Mouse (Mus musculus): ENCODE results near the gene Pip4k2a. TPM values are rescaled to one million over a fixed set of nuclear protein-coding genes. Genes with fewer than 3 reads are reported as not detected.

Pip4k2a gene
- polyA plus RNA-seq, 2 experiments = 15.2 to 16.6 TPM

DNA sequence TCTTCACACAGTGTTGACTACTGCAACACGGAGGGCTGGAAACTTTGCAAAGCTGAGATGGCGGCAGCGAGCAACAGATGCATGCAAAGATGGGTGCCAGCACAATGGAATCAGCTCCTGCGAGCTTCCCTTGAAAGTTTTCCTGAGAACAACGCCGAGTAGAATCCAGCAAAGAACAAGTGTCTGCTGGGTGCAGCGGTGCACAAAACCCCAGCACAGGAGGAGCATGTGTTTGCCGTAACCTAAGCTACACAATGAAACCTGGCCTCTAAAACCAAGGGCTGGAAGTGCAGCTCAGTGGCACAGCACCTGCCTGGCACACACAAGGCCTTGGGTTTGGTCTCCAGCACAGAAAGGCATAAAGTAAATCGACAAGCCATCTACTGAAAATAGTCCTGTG is 39.9 kb downstream of the Pip4k2a start:
- Histone ChIP-seq H3K27ac (no peak overlapping the region), H3K9me3 (ENCODE audit: control insufficient read depth, low read length) (no peaks in the 10 kb centered on the region), H3K36me3 (replicated peaks; ENCODE audit: control insufficient read depth, insufficient read depth, low read depth) (no peaks in the 10 kb centered on the region), H3K4me1 (replicated peaks; ENCODE audit: control insufficient read depth in 2 of 2, insufficient read depth in 2 of 2, low read length in 1 of 2) (peaks cover 48 to 61% of the 10 kb centered on the region in 2 experiments), H3K9ac (replicated peaks) (peak overlapping the region; percentile 27; the same call in 1 of the 2 replicates), H3K27me3 (ENCODE audit: control insufficient read depth, insufficient read depth, low read length) (no peaks in the 10 kb centered on the region), H3K4me3 (ENCODE audit: insufficient read depth in 1 of 2, low read depth in 2 of 2, low read length in 2 of 2) (no peak overlapping the region), H3K4me2 (ENCODE audit: low read depth) (0 out of 2 replicates have a peak overlapping the region, but pooled peaks have one; percentile 11)
- no peak for DNase-seq (ENCODE audit: low read depth in 3 of 3, low spot score in 3 of 3)
- WGBS (ENCODE audit: insufficient replicate concordance) = 69% methylated on average over 9 of the region's 9 CpGs
- ATAC-seq (ENCODE audit: insufficient read depth) = no peak
- TF ChIP-seq CTCF (IDR thresholded peaks at IDR 0.05; ENCODE audit: low read depth) (no peak), EP300 (IDR thresholded peaks at IDR 0.05; ENCODE audit: low read depth) (no peak)

DNA sequence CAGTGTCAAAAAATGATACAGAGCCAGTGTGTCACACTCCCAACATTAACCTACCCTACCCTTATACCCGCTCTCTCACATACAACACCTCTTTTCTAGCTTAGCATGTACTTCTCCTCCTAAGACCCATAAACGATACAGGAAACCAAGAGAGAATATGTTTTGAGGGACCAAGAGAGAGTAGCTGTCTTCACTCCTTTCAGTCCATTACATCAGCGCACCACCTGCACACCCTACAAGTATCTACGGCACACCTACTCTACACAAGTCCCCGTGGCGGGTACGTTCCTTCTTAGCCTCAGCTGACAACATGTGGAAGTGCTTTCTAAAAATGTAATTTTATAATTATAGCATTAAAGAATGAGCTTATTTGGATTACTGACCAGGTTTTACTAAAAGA is 40.5 kb downstream of the Pip4k2a start:
- ATAC-seq (ENCODE audit: insufficient read depth) = no peak
- H3K27me3 ChIP-seq (ENCODE audit: control insufficient read depth, insufficient read depth, low read length) = no peaks in the 10 kb centered on the region
- H3K9me3 ChIP-seq (ENCODE audit: control insufficient read depth, low read length) = no peaks in the 10 kb centered on the region
- H3K4me3 ChIP-seq (ENCODE audit: insufficient read depth in 1 of 2, low read depth in 2 of 2, low read length in 2 of 2) = no peak overlapping the region
- 50% methylated on average over 7 of the region's 7 CpGs for WGBS (ENCODE audit: insufficient replicate concordance)
- H3K4me1 ChIP-seq (replicated peaks; ENCODE audit: control insufficient read depth in 2 of 2, insufficient read depth in 2 of 2, low read length in 1 of 2) = peaks cover 54 to 63% of the 10 kb centered on the region in 2 experiments
- no peaks in the 10 kb centered on the region for H3K36me3 ChIP-seq (replicated peaks; ENCODE audit: control insufficient read depth, insufficient read depth, low read depth)
- DNase-seq (ENCODE audit: low read depth in 3 of 3, low spot score in 3 of 3) = no peak
- H3K9ac ChIP-seq (replicated peaks) = no peak overlapping the region; the same call in 1 of the 2 replicates
- no peak overlapping the region for H3K27ac ChIP-seq
- H3K4me2 ChIP-seq (ENCODE audit: low read depth) = peak overlapping the region; percentile 28; the same call in 1 of the 2 replicates
- no peak for TF ChIP-seq CTCF (IDR thresholded peaks at IDR 0.05; ENCODE audit: low read depth)
- no peak for TF ChIP-seq EP300 (IDR thresholded peaks at IDR 0.05; ENCODE audit: low read depth)

GRCm38 (mm10) chr2:18956945-18957344 is 41.0 kb downstream of the Pip4k2a start:
- H3K9ac ChIP-seq (replicated peaks) = peak overlapping the region; percentile 23
- ATAC-seq (ENCODE audit: insufficient read depth) (peak; percentile 12; the same call in 1 of the 2 replicates), DNase-seq (ENCODE audit: low read depth in 3 of 3, low spot score in 3 of 3) (no peak)
- H3K9me3 ChIP-seq (ENCODE audit: control insufficient read depth, low read length) = no peaks in the 10 kb centered on the region
- H3K4me2 ChIP-seq (ENCODE audit: low read depth) = peak overlapping the region; percentile 28; the same call in 1 of the 2 replicates
- no peak overlapping the region for H3K4me3 ChIP-seq (ENCODE audit: insufficient read depth in 1 of 2, low read depth in 2 of 2, low read length in 2 of 2)
- WGBS (ENCODE audit: insufficient replicate concordance) = 8% methylated on average over 7 of the region's 7 CpGs
- H3K27ac ChIP-seq = no peak overlapping the region; the same call in 1 of the 2 replicates
- peaks cover 59 to 64% of the 10 kb centered on the region in 2 experiments for H3K4me1 ChIP-seq (replicated peaks; ENCODE audit: control insufficient read depth in 2 of 2, insufficient read depth in 2 of 2, low read length in 1 of 2)
- H3K36me3 ChIP-seq (replicated peaks; ENCODE audit: control insufficient read depth, insufficient read depth, low read depth) = no peaks in the 10 kb centered on the region
- no peaks in the 10 kb centered on the region for H3K27me3 ChIP-seq (ENCODE audit: control insufficient read depth, insufficient read depth, low read length)
- TF ChIP-seq CTCF (IDR thresholded peaks at IDR 0.05; ENCODE audit: low read depth) = no peak
- no peak for TF ChIP-seq EP300 (IDR thresholded peaks at IDR 0.05; ENCODE audit: low read depth)

DNA sequence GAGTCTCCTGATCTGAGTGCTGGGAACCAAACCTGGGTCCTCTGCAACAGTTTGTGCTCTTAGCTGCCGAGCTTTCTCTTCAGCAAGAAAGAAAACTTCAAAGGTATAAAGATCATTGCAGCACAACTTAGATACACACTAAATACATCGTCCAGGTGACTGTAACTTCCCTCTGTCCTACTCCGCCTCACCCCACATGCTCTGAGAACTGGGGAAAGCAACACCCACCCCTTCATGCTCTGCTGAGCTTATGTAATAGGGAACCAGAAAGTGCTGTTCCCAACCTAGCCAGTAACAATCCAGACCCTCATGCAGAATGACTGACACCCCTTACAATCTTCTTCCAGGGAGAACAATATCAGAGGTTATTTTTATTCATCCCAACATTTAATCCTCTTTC is 41.5 kb downstream of the Pip4k2a start:
- Histone ChIP-seq H3K4me3 (ENCODE audit: insufficient read depth in 1 of 2, low read depth in 2 of 2, low read length in 2 of 2) (no peak overlapping the region), H3K4me1 (replicated peaks; ENCODE audit: control insufficient read depth in 2 of 2, insufficient read depth in 2 of 2, low read length in 1 of 2) (peaks cover 63 to 67% of the 10 kb centered on the region in 2 experiments), H3K36me3 (replicated peaks; ENCODE audit: control insufficient read depth, insufficient read depth, low read depth) (no peaks in the 10 kb centered on the region), H3K27me3 (ENCODE audit: control insufficient read depth, insufficient read depth, low read length) (no peaks in the 10 kb centered on the region), H3K27ac (no peak overlapping the region), H3K4me2 (ENCODE audit: low read depth) (peak overlapping the region; percentile 28; the same call in 1 of the 2 replicates), H3K9me3 (ENCODE audit: control insufficient read depth, low read length) (no peaks in the 10 kb centered on the region), H3K9ac (replicated peaks) (no peak overlapping the region)
- 48% methylated on average over 3 of the region's 3 CpGs for WGBS (ENCODE audit: insufficient replicate concordance)
- TF ChIP-seq EP300 (IDR thresholded peaks at IDR 0.05; ENCODE audit: low read depth) (no peak), CTCF (IDR thresholded peaks at IDR 0.05; ENCODE audit: low read depth) (no peak)
- DNase-seq (ENCODE audit: low read depth in 3 of 3, low spot score in 3 of 3) (no peak), ATAC-seq (ENCODE audit: insufficient read depth) (no peak)

- Histone ChIP-seq H3K27me3 (ENCODE audit: control insufficient read depth, insufficient read depth, low read length) (no peaks in the 10 kb centered on the region), H3K4me3 (ENCODE audit: insufficient read depth in 1 of 2, low read depth in 2 of 2, low read length in 2 of 2) (peak overlapping the region in 1 of 2 experiments; percentile 6; a peak in 1 of 4 replicates), H3K4me2 (ENCODE audit: low read depth) (peak overlapping the region; percentile 52), H3K9ac (replicated peaks) (peak overlapping the region; percentile 9; the same call in 1 of the 2 replicates), H3K9me3 (ENCODE audit: control insufficient read depth, low read length) (no peaks in the 10 kb centered on the region), H3K4me1 (replicated peaks; ENCODE audit: control insufficient read depth in 2 of 2, insufficient read depth in 2 of 2, low read length in 1 of 2) (peaks cover 64 to 72% of the 10 kb centered on the region in 2 experiments), H3K36me3 (replicated peaks; ENCODE audit: control insufficient read depth, insufficient read depth, low read depth) (no peaks in the 10 kb centered on the region), H3K27ac (peak overlapping the region; percentile 12)
- WGBS (ENCODE audit: insufficient replicate concordance) = 45% methylated on average over 13 of the region's 13 CpGs
- ATAC-seq (ENCODE audit: insufficient read depth) (no peak), DNase-seq (ENCODE audit: low read depth in 3 of 3, low spot score in 3 of 3) (no peak)
- TF ChIP-seq EP300 (IDR thresholded peaks at IDR 0.05; ENCODE audit: low read depth) (no peak), CTCF (IDR thresholded peaks at IDR 0.05; ENCODE audit: low read depth) (no peak)
Measured at GRCm38 (mm10) chr2:18955671-18956070, 42.3 kb downstream of the Pip4k2a start.

Measured in liver, embryonic 14.5 days (tissue).